Mouse (Mus musculus) urinary bladder, postnatal 10 days (tissue): ENCODE measurements around the gene Cmtr1.
A peak's percentile ranks its signal among the peaks of the same experiment; 100 is the strongest.
"Not testable (repeated sequence)": the region's sequence is repeated elsewhere in the genome, so short reads cannot be mapped to it uniquely, and the experiment has no call there.

Experiments
- DNase-seq: peaks from one replicate; pipeline ENCODE4 v3.0.0; 2022; ENCODE audit warnings: low spot score

The Cmtr1 gene

GRCm38 (mm10) chr17:29660076-29660761 lies at the start of gene Cmtr1:
Cmtr1 (plus strand) TSS chr17:29660595.
- peak; percentile 81 for DNase-seq

GRCm38 (mm10) chr17:29613453-29613852 lies 46.9 kb upstream of the Cmtr1 start:
- not testable (repeated sequence) for DNase-seq

GRCm38 (mm10) chr17:29614115-29615023 lies 46.0 kb upstream of the Cmtr1 start, which contains the start of the genes Rnf8 and Gm28043:
Rnf8 (plus strand) TSS chr17:29614790.
Gm28043 (plus strand) TSS chr17:29614876.
- peak; percentile 76 for DNase-seq

GRCm38 (mm10) chr17:29615024-29615551 lies 45.3 kb upstream of the Cmtr1 start:
- no peak for DNase-seq

GRCm38 (mm10) chr17:29615616-29616015 lies 44.8 kb upstream of the Cmtr1 start:
- DNase-seq, result no peak

DNA sequence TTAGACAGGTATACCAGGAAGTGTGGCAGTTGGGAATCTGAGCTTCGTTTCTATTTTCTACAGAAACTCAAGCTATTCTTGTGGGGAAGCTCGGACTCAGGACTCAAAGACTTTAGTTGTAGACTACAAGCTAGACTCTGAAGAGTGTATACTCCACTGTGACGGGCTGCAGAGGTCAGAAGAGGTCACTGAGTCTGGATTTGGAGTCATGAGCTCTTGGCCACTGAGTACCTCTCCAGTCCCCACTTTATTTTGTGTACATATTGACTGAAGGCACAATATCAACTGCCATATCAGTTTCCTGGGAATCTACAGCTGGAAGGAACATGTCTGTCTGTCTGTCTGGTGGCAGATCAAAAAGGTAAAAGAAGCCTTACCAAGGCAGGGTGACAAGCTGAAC lies 41.2 kb upstream of the Cmtr1 start:
- no peak for DNase-seq

DNA sequence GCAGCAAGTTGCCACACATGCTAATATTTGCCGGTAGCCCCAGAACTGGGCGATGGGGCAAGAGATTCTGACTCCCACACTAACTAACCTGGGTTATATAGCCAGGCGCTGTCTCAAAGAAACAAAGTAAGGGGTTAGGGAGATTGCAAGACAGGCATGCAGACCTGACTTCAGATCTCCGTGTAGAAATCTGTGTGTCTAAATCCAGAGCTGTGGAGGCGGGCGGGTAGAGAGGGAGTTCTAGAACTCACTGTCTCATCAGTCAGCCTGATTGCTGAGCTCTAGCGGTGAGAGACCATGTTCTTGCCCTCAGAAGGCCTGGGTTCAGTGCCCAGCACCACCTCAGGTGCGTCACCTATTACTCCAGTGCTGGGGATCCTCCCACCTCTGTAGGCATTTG lies 36.9 kb upstream of the Cmtr1 start:
- DNase-seq, result no peak

- DNase-seq, result no peak
Observed at GRCm38 (mm10) chr17:29627285-29627684, 33.1 kb upstream of the Cmtr1 start.

DNA sequence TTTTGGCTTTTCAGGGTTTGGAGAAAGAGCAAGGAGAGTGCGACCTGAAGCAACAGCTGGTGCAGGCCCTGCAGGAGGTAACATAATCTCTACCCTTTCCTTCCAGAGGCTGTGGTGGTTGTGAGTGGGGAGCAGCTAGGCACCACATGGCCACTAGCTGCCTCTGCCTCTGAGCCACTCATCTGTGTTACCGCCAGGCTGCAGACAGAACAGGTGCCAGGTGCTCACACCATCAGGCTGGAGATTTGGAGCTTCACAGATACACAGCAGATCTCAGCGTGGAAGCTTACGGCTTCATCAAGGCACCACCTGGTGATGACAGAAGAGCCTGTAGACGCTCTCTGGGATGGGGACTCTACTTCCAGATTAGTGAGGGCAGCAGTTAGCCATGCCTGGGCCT lies 31.4 kb upstream of the Cmtr1 start:
- no peak for DNase-seq

- no peak for DNase-seq
Observed at GRCm38 (mm10) chr17:29629620-29630019, 30.8 kb upstream of the Cmtr1 start.

GRCm38 (mm10) chr17:29632312-29632711 lies 28.1 kb upstream of the Cmtr1 start:
- no peak for DNase-seq

DNA sequence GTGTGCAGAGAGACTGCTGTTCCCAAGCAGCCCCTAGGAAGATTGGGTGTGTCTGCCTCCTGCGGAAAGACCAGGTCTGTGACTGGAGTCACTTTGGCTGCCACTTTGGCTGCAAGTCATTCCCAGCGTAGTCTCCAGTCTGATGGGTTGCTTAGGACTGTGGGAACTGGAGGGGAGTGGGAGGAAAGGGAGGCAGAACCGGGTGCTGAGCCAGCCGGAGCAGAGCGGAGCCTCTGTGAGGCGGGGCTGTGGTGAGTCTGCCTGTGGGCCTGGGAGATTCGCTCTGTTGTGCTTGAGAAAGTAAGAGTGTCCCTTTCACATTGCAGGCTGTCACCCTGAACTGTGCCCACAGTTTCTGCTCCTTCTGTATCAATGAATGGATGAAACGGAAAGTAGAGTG lies 24.9 kb upstream of the Cmtr1 start:
- DNase-seq, result no peak

DNA sequence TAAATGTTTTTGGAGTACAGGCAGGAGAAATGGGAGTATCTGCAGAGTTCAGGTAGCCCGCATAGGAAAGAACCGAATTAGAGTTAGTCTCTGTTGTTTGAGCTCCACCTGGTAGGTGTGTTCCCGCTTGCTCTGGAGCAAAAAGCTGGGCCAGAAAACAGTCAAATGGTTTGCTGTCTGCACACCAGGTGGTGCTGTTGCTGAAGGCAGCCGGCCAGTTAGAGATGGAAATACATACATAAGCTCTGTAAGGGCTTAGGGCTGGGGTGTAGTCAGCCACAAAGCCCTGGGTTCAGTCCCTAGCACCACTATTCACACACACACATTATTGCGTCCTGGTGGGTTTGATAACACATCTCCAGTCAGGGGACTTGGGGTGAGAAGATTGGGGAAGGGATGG lies 24.3 kb upstream of the Cmtr1 start:
- DNase-seq, result no peak

DNA sequence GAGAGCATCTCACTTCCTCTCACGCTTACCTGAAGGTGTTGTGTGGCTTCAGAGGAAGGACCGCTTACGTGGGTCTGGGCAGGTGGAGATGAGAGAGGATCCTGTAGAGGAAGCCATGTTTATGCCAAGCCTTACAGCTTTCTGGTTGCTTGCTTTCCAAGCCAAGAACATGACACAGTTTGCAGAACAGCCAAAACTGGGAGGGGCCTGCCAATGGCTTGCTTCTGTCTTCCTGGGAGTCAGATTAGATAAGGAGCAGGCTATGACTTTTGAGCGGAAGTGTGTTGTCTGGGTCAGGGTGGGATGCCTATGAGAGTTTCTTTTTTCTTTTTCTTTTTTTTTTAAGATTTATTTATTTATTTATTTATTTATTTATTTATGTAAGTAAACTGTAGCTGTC lies 23.0 kb upstream of the Cmtr1 start:
- DNase-seq, result no peak

GRCm38 (mm10) chr17:29637895-29638294 lies 22.5 kb upstream of the Cmtr1 start:
- no peak for DNase-seq

GRCm38 (mm10) chr17:29640971-29641370 lies 19.4 kb upstream of the Cmtr1 start:
- no peak for DNase-seq

- no peak for DNase-seq
Observed at GRCm38 (mm10) chr17:29642219-29642618, 18.2 kb upstream of the Cmtr1 start.

GRCm38 (mm10) chr17:29658249-29658648 lies 2.1 kb upstream of the Cmtr1 start:
- no peak for DNase-seq

GRCm38 (mm10) chr17:29660762-29661391 lies 482 bp downstream of the Cmtr1 start:
- no peak for DNase-seq

GRCm38 (mm10) chr17:29662145-29662544 lies 1.8 kb downstream of the Cmtr1 start:
- DNase-seq, result no peak

DNA sequence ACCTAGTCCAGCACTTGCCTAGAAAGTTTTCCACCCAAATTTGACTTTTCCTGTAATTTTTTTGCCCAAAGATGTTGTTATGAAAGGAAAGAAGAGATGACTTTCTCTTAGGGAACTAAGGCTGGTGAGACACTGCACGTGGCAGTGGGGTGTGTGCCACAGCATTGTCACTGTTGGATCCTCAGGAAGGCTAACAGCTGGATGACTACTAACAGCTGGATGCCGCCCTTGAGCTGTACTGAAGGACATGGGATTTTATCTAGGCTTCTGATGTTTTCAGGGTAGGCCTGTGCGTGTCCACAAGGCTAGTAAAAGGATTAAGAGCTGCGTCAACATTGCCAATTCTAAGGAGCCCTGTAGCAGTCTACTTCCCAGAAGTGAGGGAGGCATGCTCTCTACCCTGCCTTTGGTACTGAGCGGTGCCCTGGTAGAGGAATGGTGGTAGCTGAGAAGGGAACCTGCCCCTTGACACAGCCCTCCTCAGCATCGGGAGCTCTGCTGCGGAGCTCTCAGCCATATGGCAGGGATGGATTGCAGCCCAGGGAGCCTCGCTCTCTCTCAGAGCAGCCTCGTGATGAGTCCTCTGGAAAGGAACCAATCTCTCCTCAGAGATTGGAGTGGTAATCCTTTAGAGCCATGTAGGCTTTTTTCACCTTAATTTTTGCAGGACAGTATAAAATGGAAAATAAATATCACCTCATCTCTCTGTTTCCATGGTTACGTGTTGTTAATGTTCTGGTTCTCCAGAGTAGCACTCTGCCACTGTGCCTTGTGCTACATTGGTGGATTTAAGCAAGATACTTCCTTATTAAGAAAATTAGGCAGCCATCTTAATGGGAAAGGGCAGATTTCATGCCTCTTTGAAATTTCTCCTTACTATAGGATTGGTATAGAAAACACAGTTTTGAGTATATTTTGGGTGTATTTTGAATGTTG lies 7.9 kb downstream of the Cmtr1 start:
- DNase-seq, result no peak
